Mouse (Mus musculus) lung, adult 18-20 months (tissue): ENCODE results near the gene Lhx8.

Source experiments
- DNase-seq, 2 experiments: peaks; one replicate each; pipeline ENCODE4 v3.0.0; 2022; ENCODE audit warnings: mixed read lengths in 2 of 2

The Lhx8 gene

DNA sequence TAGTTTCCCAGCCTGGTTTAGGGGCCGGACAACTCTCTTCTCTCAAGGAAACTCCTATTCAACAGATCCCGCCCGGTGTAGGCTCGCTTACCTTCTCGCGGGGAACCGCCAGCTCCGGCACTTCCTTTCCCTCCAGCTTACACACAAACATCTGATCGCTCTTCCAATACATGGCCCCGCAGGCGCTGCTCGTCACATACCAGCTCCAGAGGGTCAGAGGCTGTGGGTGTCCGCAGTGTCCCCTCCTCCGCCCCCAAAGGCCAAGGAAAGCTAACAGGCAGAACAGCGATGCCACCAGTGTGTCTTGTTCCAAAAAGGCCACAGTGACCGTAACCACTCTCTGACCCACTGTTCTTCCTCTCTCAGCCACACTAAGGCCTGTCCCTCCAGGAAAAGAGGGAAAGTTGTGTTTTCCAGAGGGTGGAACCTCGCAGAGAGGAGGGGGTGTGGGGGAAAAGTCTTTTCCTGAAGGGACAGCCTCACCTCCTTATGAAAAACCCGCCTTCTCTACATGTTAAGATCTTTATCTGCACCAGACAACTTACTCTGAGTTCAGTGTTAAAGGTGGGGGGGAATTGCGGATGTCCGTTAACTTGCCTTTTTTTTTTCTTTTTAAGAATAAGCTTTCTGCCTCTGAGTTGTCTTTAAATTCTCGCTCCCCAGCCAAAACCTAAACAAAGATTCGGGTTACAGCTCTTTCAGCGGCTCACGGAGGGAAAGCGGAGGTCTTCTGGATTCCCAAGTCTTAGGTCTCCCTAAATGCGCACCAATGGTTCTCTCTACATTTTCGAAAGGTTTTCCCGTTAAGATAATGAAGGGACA, at the start of gene Lhx8:
TSS of gene Lhx8 (minus strand) at position 479 of the 822 bp plus-strand sequence.
- DNase-seq = no peak

DNA sequence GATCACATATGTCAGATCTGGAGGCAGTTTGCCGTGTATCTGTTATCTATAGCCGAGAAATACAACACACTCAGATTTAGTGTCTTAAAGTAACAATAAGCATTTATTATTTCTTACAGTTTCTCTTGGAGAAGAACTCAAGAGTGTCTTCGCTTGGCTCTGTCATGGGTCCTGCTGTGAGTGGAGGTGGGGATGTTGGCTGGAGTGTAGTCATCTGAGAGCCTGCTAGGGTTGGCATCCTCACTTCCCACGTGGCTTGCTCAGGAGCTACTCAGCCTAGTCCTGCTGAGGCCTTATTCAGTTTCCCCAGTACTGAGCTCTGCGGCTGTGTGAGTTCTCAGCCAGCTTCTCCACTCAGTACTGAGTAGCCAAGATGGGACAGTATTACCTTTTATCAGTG, 43.1 kb upstream of the Lhx8 start:
- no peak for DNase-seq

DNA sequence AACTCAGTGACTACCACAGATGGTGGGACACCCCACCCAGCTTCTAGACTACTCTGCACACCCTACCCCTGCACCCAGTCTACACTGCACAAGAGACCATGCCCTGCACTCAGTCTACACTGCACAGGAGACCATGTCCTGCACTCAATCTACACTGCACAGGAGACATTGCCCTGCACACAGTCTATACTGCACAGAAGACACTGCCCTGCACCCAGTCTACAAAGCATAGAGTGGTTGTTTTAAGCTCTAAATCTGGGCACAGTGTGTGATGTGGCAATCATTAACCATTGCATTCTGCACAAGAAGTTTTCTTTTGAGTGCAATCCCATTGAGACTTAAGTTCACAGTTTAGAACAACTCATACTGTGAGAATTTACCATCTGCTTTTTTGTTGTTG, 42.2 kb upstream of the Lhx8 start:
- no peak for DNase-seq

DNA sequence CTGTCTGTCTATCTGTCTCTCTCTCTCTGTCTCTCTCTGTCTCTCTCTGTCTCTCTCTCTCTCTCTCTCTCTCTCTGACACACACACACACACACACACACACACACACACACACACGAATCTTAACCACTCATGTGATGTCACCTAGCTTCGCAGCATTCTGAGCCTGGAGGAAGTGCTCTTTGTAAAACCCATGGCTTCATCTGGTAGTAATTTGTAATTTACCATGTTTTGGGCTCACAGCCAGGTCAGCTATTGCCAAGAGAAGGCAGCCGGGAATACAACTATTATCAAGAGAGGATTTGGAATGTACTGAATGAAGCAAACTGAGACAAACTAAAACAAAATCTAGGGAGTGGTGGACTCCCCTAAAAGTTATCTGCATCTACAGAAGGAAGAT, 36.9 kb upstream of the Lhx8 start:
- DNase-seq = no peak

DNA sequence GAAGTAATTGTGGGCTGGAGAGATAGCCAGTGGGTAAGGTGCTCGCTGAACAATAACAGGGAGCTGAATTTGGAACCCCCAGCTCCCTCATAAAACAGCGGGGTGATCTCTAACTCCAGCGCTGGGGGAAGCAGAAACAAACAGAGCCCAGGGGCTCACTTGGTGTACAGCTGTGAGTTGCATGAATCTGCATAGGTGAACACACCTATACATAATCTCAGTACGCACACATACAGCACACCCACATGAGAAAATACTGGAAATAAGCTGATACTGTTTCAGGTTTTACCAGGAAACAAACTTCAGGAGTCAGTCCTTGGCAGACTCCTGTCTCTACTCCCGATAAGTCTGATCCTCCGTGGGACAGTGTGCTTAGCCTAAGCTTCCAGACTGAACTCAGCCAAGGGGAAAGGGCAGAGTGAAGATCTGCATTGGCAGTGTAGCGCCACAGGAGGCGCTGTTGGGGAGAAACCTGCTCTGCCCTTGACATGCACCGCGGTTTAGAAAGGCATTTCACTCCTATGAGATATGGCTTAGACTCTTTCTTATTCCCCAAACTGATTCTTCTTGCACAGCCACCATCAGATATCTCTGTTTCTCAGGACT, 34.2 kb upstream of the Lhx8 start:
- DNase-seq = no peak

DNA sequence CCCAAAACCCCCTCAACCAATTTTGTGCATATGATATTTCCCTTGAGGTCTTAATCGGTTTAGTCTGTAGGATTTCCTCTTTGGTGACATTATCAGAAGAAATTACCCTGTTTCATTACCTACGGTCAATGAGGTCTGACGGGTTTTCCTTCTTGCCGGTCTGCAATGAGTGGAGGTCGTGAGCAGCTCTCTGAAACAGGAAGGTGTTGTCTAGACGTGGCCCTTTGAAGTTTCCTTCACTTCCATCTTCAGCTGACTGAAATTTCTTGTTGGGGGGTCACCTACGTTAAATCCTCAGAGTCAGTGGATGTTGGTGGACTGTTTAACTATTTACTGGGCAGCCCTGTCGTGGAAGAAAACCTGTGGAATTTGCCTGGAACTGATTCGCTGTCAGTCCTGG, 33.0 kb upstream of the Lhx8 start:
- no peak for DNase-seq

DNA sequence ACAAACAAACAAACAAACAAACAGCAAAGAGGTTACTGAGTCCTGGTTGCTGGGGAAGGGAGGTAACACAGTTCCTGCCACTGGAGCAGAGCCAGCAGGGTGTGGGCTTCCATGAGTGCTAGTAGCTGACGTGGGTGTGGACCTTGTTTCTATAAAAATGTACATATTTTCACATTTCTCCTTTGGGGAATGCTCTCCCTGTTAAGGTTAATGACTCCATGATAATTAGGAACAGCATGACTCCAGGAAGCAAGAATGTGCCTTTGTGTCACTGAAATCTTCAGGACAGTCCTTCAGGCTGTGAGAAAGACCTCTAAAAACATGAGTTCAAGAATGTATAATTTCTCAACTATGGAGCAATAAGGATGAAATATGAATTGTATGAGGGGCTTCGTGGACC, 28.8 kb upstream of the Lhx8 start:
- no peak for DNase-seq

DNA sequence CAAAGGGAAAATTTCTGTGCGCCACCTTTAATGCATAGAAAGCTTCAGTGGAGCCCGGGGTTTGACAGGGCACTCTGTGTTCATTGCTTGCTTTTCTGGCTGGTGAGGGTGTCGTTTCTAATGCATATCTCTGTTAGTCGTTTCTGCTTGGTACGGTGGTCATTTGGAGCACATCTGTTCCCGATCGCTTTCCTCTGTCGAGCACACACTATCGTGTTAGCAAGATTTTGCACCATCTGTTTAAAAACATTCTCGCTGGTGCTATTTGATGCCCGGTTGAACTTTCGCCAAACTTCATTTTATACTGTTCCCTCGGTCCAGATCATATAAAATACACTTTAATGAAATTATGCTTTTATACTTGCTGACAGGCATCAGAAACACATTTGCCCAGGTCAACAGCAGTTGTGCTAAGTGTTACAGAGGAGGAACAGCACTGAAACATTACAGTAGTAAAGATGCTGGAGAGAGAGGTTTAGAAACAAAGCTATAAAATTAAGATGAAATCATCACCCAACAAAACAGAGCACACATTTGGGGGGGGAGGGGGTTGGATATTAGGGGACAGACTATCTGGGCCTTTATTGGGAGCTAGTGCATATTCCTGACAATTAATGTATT, 9.9 kb upstream of the Lhx8 start:
- no peak for DNase-seq

DNA sequence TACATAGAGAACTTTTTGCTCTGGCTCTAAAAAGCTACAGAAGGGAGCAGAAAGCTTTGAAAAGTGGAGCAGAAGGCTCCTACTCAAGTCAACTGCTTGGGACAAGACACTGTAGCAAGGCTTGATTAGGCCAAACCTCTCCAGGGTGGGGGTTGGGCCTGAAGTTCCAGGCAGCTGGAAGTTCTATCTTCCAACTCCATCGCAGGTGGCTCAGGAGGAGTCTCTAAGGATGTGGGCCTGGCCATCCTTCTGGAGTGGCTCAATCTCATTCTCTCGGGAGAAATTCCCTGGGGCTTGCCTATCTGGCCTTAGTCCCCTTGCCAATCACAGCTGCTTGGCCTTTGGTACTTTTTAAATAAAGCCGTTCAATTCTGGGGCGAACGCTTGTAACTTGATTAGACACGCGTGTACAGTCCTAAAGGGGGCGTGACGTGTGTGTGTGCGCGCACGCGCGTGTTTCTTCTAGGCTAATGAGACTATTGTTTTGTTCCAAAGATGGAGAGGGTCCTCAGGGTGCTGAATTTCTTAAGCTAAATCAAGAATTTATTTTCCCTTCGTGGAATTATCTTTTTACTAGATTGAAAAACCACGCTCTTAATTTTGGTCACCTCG, 9.3 kb upstream of the Lhx8 start:
- no peak for DNase-seq

DNA sequence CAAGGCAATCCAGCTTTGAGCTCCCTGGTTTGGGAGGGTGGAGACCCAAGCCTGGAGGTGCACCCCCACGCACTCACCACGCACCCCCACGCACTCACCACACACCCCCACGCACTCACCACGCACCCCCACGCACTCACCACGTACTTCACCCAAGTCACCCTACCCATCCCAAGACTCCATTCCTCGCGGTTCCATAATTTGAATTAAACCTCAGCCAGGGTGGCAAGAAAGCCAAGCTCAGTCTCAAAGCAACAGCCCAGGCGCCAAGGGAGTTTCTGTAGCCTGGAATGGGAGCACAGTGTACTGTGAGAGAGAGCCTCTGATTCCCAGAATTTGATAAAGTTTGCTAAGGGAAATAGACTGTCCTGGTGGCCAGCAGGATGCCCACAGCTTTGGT, 4.3 kb upstream of the Lhx8 start:
- no peak for DNase-seq

DNA sequence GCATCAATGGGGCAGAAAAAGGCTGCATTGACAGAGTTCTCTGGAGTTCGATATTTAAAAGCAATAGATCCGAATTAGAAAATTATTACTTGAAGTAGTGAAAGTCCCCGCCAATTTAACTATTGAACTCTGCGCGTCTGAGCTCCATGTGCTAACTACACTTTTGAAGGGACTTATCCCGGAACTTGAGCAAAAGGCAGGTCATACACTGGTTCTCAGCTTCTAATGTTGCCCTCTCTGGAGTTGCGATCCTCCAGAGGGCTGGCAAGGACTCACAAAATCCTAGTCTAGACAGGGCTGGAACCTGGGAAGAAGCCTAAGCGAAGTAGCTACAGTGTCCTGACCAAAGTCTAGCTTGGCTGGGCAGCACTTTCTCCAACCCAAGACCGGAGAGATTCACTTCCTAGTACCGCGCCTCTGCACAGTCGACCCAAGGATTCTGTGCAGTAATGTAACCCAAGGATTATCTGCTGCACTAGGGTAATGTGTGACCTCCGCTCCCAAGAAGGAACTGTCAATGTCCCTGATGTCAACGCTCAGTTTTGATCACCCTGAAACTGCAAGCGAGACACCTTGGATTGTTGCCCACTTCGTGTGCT, 3.0 kb upstream of the Lhx8 start:
- no peak for DNase-seq

DNA sequence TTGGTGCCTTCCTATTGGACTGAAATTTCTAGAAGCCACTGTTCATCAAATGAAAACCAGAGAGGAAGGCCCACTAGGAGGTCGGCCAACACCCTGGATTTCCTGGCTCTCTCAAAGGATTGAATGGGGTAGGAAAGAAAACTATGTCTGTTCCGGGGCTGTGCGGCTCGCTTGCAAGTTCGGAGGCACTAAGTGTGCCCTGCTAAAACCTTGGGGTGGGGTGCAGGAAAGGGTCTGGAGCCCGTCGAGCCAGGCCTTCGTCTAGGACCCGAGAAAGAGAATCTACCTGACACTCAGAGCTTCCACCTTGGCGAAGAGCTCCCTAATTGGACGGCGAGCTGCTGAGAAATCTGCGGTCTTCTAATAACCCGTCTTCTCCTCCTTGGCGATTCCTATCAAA, 2.5 kb upstream of the Lhx8 start:
- DNase-seq = no peak

DNA sequence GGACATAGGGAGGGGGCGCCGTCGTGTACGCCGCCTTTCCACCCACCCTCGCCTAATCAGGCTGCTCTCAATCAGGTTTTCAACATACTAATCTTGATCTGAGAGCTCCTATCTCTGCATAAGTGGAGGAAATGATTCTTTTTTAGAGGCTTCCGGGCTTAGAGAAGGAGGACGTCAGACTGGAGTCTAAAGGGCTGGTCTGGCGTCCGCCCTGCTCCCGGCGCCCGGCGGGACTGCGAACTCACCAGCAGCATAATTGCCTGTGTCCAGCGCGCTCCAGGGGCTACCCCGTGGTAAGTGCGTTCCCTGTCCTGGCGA, 1.7 kb upstream of the Lhx8 start:
- DNase-seq = no peak

DNA sequence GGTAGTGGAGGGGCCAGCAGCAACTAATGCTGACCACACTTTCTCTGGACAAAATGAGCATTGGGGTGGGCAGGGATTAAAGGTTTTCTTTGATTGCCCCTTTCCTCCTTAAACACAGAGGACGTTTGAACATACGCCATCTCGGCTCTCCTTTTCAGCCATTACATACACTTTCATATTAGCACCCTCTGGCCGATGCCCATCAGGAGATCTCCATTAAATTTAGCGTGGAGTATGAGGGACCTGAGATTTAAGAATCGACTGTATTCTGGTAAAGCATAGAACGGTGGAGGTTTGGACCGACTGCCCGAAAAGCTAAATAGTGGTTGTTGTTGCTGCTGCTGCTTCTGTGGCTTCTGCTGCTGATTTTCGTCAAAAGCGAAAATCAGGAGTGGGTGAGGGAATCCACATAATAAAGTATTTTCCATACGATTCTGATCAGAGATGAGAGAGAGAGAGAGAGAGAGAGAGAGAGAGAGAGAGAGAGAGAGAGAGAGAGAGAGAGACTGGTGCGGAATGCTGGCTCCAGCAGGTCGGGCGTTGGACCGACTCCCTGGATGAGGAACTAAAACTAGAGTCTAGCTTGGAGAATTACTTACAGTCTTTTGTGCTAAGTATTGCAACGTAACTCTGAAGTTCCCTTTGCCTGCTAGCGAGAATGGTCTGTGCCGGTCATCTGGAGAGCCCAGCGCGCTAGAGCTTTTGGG, 1.2 kb upstream of the Lhx8 start:
- no peak for DNase-seq

DNA sequence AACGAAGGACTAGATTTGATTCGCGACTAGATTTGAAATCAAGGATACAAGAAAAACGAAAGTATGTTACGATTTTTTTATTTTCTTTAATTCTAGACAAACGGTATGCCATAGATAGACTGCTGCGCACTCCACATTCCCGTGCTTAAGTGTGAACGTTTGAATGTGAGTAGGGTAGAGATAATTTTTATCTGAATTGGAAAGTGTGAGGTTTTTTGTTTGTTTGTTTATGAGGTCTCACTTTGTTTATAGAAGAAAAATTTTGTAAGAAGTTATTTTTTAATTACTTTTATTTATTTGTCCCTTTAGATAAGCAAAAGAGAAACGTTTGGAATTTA, 513 bp upstream of the Lhx8 start:
- no peak for DNase-seq

DNA sequence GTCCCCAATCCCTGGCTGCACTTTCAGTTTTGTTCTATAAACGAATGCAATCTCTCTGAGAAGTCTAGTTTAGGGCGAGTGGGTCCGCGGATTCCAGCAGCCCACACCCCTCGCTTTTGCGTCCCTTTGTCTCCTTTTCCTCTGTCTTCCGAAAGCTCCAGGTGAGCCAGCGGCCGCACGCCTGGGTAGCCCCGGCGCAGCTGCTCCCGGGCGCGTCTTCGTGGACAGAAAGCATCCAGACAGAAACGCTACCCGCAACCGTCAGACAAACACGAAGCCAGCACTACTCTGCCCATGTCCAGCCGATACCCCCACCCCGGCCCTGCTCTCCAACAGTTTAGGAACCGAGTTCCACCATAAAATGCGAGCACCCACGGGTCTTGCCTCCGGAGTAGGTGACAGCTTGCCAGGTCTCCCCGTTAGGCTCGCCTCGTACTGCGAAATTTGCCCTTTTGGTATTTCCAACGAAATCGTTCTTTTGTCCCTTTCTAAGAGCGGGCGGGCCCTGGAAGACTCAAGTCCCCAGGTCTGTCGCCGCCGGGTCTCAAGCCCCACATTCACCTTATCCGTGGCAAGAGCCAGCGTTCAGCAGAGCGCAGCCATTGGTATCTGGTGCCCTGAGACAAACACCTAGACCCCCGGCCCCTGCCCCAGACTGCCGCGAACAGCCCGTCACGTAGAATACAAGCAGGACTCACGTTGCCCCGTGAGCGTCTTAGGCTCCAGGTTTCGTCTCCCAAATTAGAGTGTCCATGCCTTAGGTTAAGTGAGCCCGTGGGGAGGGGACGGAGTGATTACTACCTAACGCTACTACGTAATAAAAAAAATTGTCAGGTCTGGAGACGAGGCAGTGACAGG, 907 bp downstream of the Lhx8 start:
- DNase-seq = no peak

DNA sequence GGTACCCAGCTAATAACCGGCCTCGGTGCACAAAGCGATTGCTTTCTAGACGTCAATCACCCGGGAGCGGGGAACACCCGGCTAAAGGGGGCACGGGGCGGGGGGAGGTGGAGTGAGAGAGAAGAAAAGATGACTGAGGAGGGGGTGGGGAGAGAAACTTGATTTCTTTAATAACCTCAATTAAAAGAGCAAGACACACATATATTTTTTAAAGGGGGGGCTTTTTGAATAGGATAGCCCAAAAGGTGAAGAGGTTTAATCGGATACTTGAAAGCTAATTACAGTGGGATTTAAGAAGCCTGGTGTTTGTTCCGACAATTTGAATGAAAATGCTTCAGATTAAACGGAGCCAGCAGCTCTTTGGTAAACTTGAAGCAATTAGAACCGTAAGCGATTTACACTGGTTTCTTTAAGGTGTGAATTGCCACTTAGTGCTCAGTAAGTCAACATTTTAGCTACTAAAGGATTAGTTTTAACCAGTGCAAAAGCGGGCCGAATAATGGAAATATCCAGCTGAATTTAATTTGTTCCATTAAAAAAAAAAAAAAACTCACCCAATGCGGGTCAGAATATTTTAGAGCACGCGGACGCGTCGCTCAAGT, 1.6 kb downstream of the Lhx8 start:
- no peak for DNase-seq

DNA sequence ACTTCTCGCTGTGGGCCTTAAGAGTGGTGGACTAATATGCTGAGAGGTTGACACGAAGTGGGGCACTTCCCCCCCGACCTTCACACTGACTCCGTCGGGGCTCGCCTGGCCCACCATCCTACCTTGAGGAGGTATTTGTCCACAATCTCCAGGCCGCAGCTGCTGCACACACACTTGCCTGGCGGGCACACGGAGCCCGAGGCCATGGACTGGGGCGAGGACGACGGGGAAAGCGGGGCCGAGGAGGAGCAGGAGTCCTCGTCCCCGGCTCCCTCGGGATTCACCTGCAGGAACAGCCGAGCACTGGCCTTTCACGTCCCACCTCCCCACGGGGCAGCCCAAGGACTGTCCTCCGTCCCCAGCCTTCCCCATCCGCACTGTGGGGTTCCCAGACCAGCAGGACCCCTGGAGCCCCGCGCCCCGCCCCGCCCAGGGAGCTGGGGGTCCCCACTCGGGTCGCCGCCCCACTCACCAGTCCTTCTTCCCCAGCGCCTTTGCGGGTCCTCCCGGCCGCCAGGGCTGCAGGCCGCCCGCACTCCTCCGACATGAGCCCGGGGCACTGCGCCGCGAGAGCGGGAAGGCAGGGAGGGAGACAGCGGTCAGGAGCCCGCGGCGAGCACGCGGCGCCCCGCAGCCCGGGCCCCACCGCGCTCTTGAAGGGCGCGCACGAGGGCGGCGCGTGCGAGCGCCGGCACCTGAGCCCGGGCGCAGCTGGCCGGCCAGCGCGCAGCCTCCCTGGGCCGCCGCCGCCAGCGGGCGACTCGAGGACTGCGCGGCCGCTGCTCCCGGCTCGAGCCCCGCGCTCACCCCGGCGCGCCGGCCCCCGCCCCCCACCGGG, 2.4 kb downstream of the Lhx8 start:
- no peak for DNase-seq

DNA sequence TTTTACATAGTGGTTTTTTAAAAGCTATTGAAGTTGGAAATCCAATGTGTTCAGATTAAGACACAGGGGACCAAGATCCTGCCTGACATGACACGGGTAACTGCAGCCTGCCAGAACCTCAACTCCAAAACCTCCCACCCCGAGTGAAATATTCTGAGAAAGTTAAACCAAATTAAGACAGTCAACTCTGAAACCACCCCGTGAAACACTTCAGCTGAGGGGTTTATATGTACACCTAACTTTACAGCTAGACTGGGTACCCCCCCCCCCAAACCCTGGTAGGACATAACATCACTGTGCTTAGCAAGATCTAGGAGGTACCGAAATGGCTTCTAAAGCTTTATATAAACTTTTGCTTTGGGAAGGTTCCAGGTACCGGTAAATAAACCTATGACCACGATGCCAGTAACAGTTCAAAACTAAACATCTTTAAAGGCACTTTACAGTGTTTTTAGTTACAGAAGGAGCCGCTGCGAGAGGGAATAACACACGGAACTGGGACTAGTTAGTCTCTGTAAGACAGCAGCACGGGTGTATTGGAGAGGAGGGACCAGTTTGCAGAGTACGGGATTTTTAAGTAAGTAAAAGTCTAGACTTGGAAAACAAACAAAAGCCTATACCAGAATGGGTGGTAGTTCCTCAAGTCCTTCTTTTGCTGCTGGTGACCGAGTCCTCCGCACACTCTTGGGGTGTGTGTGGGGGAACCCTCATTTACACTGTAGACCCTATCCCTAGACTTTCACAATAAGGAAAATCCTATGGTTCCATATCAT, 3.2 kb downstream of the Lhx8 start:
- no peak for DNase-seq
